In the genomic region with DNA sequence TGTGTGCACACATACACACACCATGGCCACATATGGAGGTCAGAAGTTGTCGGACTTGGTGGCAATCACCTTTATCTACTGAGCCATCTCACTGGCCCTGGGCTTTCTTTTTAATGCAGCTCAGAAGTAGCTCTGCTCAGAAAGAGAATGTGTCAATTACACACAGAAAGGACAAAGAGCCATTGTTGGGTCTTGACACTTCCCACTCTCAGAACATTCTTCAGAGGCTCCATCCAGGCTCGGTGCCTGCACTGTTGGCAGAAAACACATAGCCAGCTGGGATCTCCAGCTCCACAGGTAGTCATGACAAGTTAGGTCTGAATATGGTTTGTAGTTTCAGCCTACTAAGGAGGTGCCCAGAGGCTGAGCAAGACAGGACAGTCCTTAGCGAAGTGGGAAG, we compare ENCODE assay signal across 22 mouse cellular contexts.
DNase-seq lines count a peak whose midpoint lies in the region; ATAC-seq lines count a peak whose summit lies in the region.
"Had no signal": no experiment of that assay in that cellular context is flagged by ENCODE, and none has a peak within 500 bp of the region (broad histone marks: within the 10 kb centered on the region; RNA-seq: fewer than 3 reads in every experiment).

No protein-coding gene starts in this region.

- peak; percentile 85 for ATAC-seq in frontal cortex, adult (ENCODE audit: low TSS enrichment)
- ATAC-seq: forebrain, embryonic 15.5 days; hindbrain, postnatal 0 days; inflammation-experienced regulatory T-cells, adult 6 months; intestine, embryonic 16.5 days had no signal

- peak; percentile 8 to 15 for DNase-seq in cerebellum, postnatal 14 days
- no peak for DNase-seq in cerebellum, adult 9-11 months
- no peak for DNase-seq in frontal cortex, postnatal 14 days (ENCODE audit: low spot score in 2 of 2)
- DNase-seq in brain, adult 2 months (ENCODE audit: low read depth, low spot score), result peak; percentile 49
- no peak for DNase-seq in spleen, postnatal 14 days (ENCODE audit: low spot score in 2 of 2)
- DNase-seq: adrenal gland, adult 2 months; adrenal gland, postnatal 14 days; B cell, adult 2 months; cerebellum, adult 11-12 months; cerebellum, adult 9-10 months; gastrocnemius, adult 2 months; gastrocnemius, postnatal 14 days; heart, adult 18-20 months; heart, postnatal 14 days; heart, postnatal 4 days; kidney, adult 18-20 months; kidney, adult 9 months had no signal

Comparison
In these comparisons a context has a peak if more than half of its experiments do, and no peak if none do; other contexts are left out.
1. DNase-seq: peak in cerebellum, postnatal 14 days (2 of 2) and brain, adult 2 months (single experiment); none in cerebellum, adult 9-11 months (single experiment), frontal cortex, postnatal 14 days (0 of 2) and spleen, postnatal 14 days (0 of 2).